Mouse (Mus musculus): ENCODE measurements at regions not wholly inside any gene's neighbourhood (a gene's known extent, or its start where the extent isn't known, plus 50 kb on each side); places are given as distances from the start of the nearest gene placed in this dataset.

- TF ChIP-seq CTCF (IDR thresholded peaks at IDR 0.05; ENCODE audit: low read depth, low read length) (no peak), GATA2 (IDR thresholded peaks at IDR 0.05; ENCODE audit: borderline replicate concordance, low read depth, low read length) (no peak)
Measured at GRCm38 (mm10) chr6:140108083-140108482, 66.8 kb upstream of the Plcz1 start.

Data from G1E (cell line).